Comparison of ENCODE assay signal across 12 mouse cellular contexts in genomic region chr12:70360276-70360675, GRCm38 (mm10). TPM values are rescaled to one million over a fixed set of nuclear protein-coding genes. Genes with fewer than 3 reads are reported as not detected.
DNase-seq lines count a peak whose midpoint lies in the region; ATAC-seq and TF ChIP-seq lines count a peak whose summit lies in the region.
"Had no signal": no experiment of that assay in that cellular context is flagged by ENCODE, and none has a peak within 500 bp of the region (broad histone marks: within the 10 kb centered on the region; RNA-seq: fewer than 3 reads in every experiment).

No protein-coding gene starts in this region.

- no peak overlapping the region for H3K9ac ChIP-seq in intestine, postnatal 0 days (ENCODE audit: low read depth, low read length)
- no peak overlapping the region for H3K9ac ChIP-seq in intestine, embryonic 16.5 days (ENCODE audit: low read depth, low read length)
- H3K9ac ChIP-seq: limb, embryonic 13.5 days had no signal

- H3K4me2 ChIP-seq in intestine, postnatal 0 days (replicated peaks; ENCODE audit: low read depth), result no peak overlapping the region
- no peak overlapping the region for H3K4me2 ChIP-seq in intestine, embryonic 16.5 days (ENCODE audit: low read depth, low read length)
- H3K4me2 ChIP-seq: limb, embryonic 13.5 days had no signal

- DNase-seq in thymus, postnatal 25 days, result peak; percentile 22
- DNase-seq in thymus, adult 18-20 months, result no peak
- peak; percentile 19 for DNase-seq in induced T-regulatory cell, adult 2 months (ENCODE audit: low read depth)
- no peak for DNase-seq in cerebellum, postnatal 25 days
- no peak for DNase-seq in cerebellum, adult 9-11 months
- DNase-seq: adrenal gland, postnatal 14 days had no signal

- peak; percentile 50 for TF ChIP-seq CTCF in intestine, postnatal 0 days (IDR thresholded peaks at IDR 0.05; ENCODE audit: low read depth)

- no peaks in the 10 kb centered on the region for H3K9me3 ChIP-seq in intestine, postnatal 0 days (ENCODE audit: control insufficient read depth)
- H3K9me3 ChIP-seq in intestine, embryonic 16.5 days (ENCODE audit: control insufficient read depth, low read length), result no peaks in the 10 kb centered on the region
- H3K9me3 ChIP-seq: G1E; limb, embryonic 13.5 days had no signal

- ATAC-seq in intestine, postnatal 0 days, result no peak
- ATAC-seq in intestine, embryonic 16.5 days, result no peak
- ATAC-seq in frontal cortex, adult (ENCODE audit: low TSS enrichment), result no peak

- WGBS in intestine, postnatal 0 days, result 78% methylated on average over 5 of the region's 5 CpGs
- WGBS in intestine, embryonic 16.5 days, result 78% methylated on average over 5 of the region's 5 CpGs

- no peaks in the 10 kb centered on the region for H3K36me3 ChIP-seq in intestine, postnatal 0 days (ENCODE audit: control insufficient read depth, insufficient read depth)
- no peaks in the 10 kb centered on the region for H3K36me3 ChIP-seq in intestine, embryonic 16.5 days (ENCODE audit: control insufficient read depth, insufficient read depth, low read length)
- H3K36me3 ChIP-seq: G1E; limb, embryonic 13.5 days had no signal

- no peak overlapping the region for H3K27ac ChIP-seq in intestine, postnatal 0 days (ENCODE audit: low read depth, low read length)
- H3K27ac ChIP-seq in intestine, embryonic 16.5 days (ENCODE audit: low read length), result no peak overlapping the region
- H3K27ac ChIP-seq: limb, embryonic 13.5 days had no signal

- no peak overlapping the region for H3K4me3 ChIP-seq in intestine, postnatal 0 days (ENCODE audit: low read depth, low read length)
- no peak overlapping the region for H3K4me3 ChIP-seq in intestine, embryonic 16.5 days (ENCODE audit: low read length)
- H3K4me3 ChIP-seq: limb, embryonic 13.5 days; myocyte had no signal

- H3K4me1 ChIP-seq in intestine, postnatal 0 days (replicated peaks; ENCODE audit: control insufficient read depth, insufficient read depth, low read length), result no peaks in the 10 kb centered on the region
- no peaks in the 10 kb centered on the region for H3K4me1 ChIP-seq in intestine, embryonic 16.5 days (ENCODE audit: control insufficient read depth, insufficient read depth, low read length)
- H3K4me1 ChIP-seq: limb, embryonic 13.5 days had no signal

- no peaks in the 10 kb centered on the region for H3K27me3 ChIP-seq in intestine, postnatal 0 days (replicated peaks; ENCODE audit: control insufficient read depth, insufficient read depth, low read length)
- H3K27me3 ChIP-seq in intestine, embryonic 16.5 days (replicated peaks; ENCODE audit: control insufficient read depth, insufficient read depth, low read length), result no peaks in the 10 kb centered on the region
- H3K27me3 ChIP-seq: limb, embryonic 13.5 days had no signal

RNA-seq across cellular contexts. Expression of gene Trim9, which starts 12.9 kb away (rescaled TPM):
- 0.78 and 0.89 TPM in 2 replicates for polyA plus RNA-seq in intestine, postnatal 0 days (2015; fragmentation: Nextera tagmentation; extraction: Ambion mirVana)
- 0.69 and 1.0 TPM in 2 replicates for polyA plus RNA-seq in intestine, embryonic 16.5 days (2015; fragmentation: Nextera tagmentation; extraction: Ambion mirVana)
- polyA plus RNA-seq: G1E, myocyte had no signal

Comparison
In these comparisons a context has a peak if more than half of its experiments do, and no peak if none do; other contexts are left out.
1. DNase-seq: peak in thymus, postnatal 25 days (single experiment) and induced T-regulatory cell, adult 2 months (single experiment); none in thymus, adult 18-20 months (0 of 2), cerebellum, postnatal 25 days (0 of 2) and cerebellum, adult 9-11 months (single experiment).